Mouse (Mus musculus) lung, embryonic 14.5 days (tissue): ENCODE measurements around the gene Cnga1. TPM values are rescaled to one million over a fixed set of nuclear protein-coding genes. Genes with fewer than 3 reads are reported as not detected.

Experiments used
- ATAC-seq: fragments of 200-750 bp; cut with Nextera tagmentation; 2 replicates; pipeline ENCODE4 v1.8.0; 2017; ENCODE audit warnings: mild to moderate bottlenecking, moderate TSS enrichment, moderate library complexity; ENCODE audit not compliant: insufficient read depth
- DNase-seq: peaks from one replicate; pipeline ENCODE4 v3.0.0-alpha.2; 2015
- H3K27ac ChIP-seq: fragments of 300-500 bp; sonication (generic); 2 replicates; pipeline ENCODE4 v1.5.1; 2014; ENCODE audit warnings: low read depth, mild to moderate bottlenecking, moderate library complexity
- H3K27me3 ChIP-seq: fragments of 300-500 bp; sonication (generic); 2 replicates; pipeline ENCODE4 v1.6.1; 2014; ENCODE audit warnings: low read length, control low read depth; ENCODE audit not compliant: insufficient read depth
- H3K36me3 ChIP-seq: fragments of 300-500 bp; sonication (generic); 2 replicates; pipeline ENCODE4 v1.6.1; 2014; ENCODE audit warnings: control low read depth; ENCODE audit not compliant: insufficient read depth
- H3K4me1 ChIP-seq: fragments of 300-500 bp; sonication (generic); 2 replicates; pipeline ENCODE4 v1.6.1; 2014; ENCODE audit warnings: antibody characterized with exemption, control low read depth; ENCODE audit not compliant: insufficient read depth
- H3K4me2 ChIP-seq: fragments of 300-500 bp; sonication (generic); 2 replicates; pipeline ENCODE4 v1.6.1; 2014; ENCODE audit warnings: mild to moderate bottlenecking
- H3K4me3 ChIP-seq: fragments of 300-500 bp; sonication (generic); 2 replicates; pipeline ENCODE4 v1.5.1; 2014; ENCODE audit warnings: low read depth, low read length
- H3K9ac ChIP-seq: fragments of 300-500 bp; sonication (generic); 2 replicates; pipeline ENCODE4 v1.6.1; 2014
- H3K9me3 ChIP-seq: fragments of 300-500 bp; sonication (generic); 2 replicates; pipeline ENCODE4 v1.6.1; 2016; ENCODE audit warnings: low read depth, low read length, control low read depth
- CTCF ChIP-seq: IDR thresholded peaks from 2 replicates; pipeline ENCODE4 v1.5.1; 2016; ENCODE audit warnings: antibody characterized with exemption, low read depth
- WGBS: fragments of 180-500 bp; shearing (Covaris S2); extraction: QIAGEN DNeasy Blood & Tissue Kit; methylation state at CpG from one replicate; pipeline ENCODE4 v1.1.7; 2014; 5-methylcytosine and 5-hydroxymethylcytosine counted together
- polyA plus RNA-seq: library from polyadenylated mRNA; unstranded; fragments of >200 nt; fragmentation: Nextera tagmentation; extraction: Ambion mirVana; gene quantifications from 2 replicates; pipeline ENCODE4 v1.2.1, GENCODE M21; 2014

The Cnga1 gene
- polyA plus RNA-seq, result not detected in 2 replicates

DNA sequence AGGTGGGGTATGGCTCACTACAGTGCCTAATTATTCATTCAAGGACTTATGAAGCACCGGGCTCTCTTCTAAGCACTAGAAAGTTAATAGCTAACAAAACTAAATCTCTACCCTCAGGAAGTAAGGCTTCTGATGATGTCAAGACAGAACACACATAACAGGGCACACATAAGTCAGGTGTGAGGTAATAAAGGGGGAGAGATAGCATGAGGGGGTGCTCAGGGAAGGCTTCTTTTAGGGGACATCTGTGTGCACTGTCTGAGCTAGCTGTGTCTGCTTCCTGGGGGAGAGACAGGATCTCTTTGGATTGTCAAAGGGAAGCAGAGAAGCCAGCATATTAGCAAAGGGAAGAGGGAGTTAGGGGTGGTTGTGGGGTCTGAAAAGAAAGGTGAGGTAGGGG, at the start of gene Cnga1:
Gene Cnga1 (minus strand): TSS at position 101 of the 400 bp plus-strand sequence.
- WGBS, result 58% methylated on average over 1 of the region's 1 CpGs
- Histone ChIP-seq H3K27ac (no peak within 1 kb of the TSS), H3K36me3 (no peaks in the 10 kb centered on the region), H3K4me1 (no peaks in the 10 kb centered on the region), H3K4me3 (no peak within 1 kb of the TSS), H3K9me3 (no peaks in the 10 kb centered on the region), H3K27me3 (peaks cover 10% of the 10 kb centered on the region; the same call in 1 of the 2 replicates), H3K4me2 (no peak within 1 kb of the TSS), H3K9ac (no peak within 1 kb of the TSS)
- ATAC-seq (no peak), DNase-seq (no peak)
- TF ChIP-seq CTCF, result no peak

DNA sequence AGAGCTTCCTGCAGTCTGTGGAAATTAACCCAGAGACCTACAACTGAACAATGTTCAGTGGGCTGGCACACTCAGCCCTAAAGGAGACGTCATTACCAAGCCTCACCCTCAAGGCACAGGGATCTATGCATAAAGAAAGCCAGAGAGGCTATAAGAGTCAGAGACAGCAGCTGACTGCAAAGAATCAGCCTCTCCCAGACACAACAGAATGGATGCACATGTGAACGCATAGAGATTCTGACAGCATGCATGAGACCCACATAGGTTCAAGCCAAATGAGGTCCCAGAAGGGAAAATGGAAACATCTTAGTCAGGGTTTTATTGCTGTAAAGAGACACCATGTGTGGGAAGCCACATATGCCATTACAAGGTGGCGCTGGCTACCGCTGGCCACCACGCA, 46.4 kb upstream of the Cnga1 start:
- no peak for TF ChIP-seq CTCF
- H3K9ac ChIP-seq, result no peak overlapping the region
- no peak overlapping the region for H3K4me3 ChIP-seq
- ATAC-seq (no peak), DNase-seq (no peak)
- no peaks in the 10 kb centered on the region for H3K27me3 ChIP-seq
- no peak overlapping the region for H3K4me2 ChIP-seq
- no peak overlapping the region for H3K27ac ChIP-seq
- no peaks in the 10 kb centered on the region for H3K9me3 ChIP-seq
- no peaks in the 10 kb centered on the region for H3K4me1 ChIP-seq
- WGBS, result 92% methylated on average over 5 of the region's 5 CpGs
- no peaks in the 10 kb centered on the region for H3K36me3 ChIP-seq

DNA sequence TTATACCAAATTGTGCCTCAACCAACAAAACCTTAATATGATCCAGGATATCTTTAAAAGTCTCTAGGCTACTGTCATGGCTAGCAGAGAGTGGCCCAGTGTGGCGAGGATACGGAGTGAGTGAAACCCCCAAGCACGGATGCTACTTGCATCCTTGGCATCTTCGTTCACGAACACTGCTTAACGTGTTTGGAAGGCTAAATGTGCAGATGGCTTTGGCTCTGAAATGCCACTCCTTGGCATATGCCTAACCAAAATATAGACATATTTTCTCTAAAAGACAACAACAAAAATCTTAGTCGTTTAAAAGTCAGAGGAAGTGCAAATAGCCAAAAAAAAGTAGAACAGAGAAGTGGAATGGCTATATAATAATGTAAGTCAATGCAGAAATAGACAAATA, 45.5 kb upstream of the Cnga1 start:
- Histone ChIP-seq H3K4me2 (no peak overlapping the region), H3K36me3 (no peaks in the 10 kb centered on the region), H3K27ac (no peak overlapping the region), H3K27me3 (no peaks in the 10 kb centered on the region), H3K9ac (no peak overlapping the region), H3K4me3 (no peak overlapping the region), H3K4me1 (no peaks in the 10 kb centered on the region), H3K9me3 (no peaks in the 10 kb centered on the region)
- ATAC-seq, result no peak
- no peak for DNase-seq
- TF ChIP-seq CTCF, result no peak
- WGBS, result 90% methylated on average over 7 of the region's 7 CpGs

DNA sequence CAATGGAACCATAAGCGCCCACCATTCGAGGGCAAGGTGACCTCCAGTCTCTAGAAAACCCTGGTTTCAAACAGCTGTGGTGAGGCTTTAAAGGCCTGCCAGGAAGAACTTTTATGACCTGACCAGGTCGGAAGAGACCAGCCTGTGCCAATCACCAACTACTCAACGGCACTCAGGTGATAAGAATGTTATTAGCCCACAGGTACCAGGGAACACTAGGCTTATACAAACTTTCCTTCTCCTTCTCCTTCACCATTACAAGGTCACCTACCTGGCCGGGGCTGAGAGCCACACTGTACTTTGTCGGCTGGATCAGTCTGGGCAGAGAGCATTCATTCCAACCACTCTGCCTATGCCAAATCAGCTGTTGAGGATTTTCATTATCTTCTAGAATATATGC, 37.4 kb upstream of the Cnga1 start:
- WGBS, result 61% methylated on average over 6 of the region's 6 CpGs
- no peak overlapping the region for H3K9ac ChIP-seq
- TF ChIP-seq CTCF, result no peak
- no peak for ATAC-seq
- H3K4me3 ChIP-seq, result no peak overlapping the region
- DNase-seq, result no peak
- H3K36me3 ChIP-seq, result no peaks in the 10 kb centered on the region
- no peak overlapping the region for H3K27ac ChIP-seq
- H3K4me1 ChIP-seq, result no peaks in the 10 kb centered on the region
- no peaks in the 10 kb centered on the region for H3K27me3 ChIP-seq
- no peak overlapping the region for H3K4me2 ChIP-seq
- 0 out of 2 replicates have a peak, but pooled peaks cover 5% of the 10 kb centered on the region for H3K9me3 ChIP-seq

DNA sequence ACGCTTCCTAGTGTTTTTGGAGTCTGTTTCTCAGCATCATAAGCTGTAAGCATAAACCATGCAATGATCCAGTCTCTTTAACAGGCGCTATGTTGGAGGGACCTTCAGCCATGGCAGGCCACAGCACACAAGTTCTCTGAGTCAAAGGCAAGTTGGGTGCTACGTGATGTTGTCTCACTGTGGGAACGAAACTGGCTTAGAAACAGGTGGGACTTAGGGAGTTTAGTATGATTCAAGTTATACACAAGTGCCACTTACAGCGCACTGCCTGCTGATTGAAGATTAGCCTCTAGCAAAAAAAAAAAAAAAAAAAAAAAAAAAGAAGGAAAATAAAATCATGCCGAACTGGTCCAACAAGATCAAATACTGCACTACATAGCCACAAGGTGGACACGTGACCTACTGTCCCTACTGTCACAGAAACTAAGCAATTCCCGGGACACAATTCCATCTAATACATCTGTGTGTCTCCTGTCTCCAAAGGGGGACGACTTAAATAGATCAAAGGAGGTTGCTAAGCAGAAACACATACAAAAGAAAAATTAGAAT, 31.0 kb upstream of the Cnga1 start:
- ATAC-seq (no peak), DNase-seq (peak; percentile 31)
- no peak overlapping the region for H3K27ac ChIP-seq
- H3K4me1 ChIP-seq, result no peaks in the 10 kb centered on the region
- 63% methylated on average over 9 of the region's 9 CpGs for WGBS
- H3K27me3 ChIP-seq, result no peaks in the 10 kb centered on the region
- no peak overlapping the region for H3K9ac ChIP-seq
- no peaks in the 10 kb centered on the region for H3K9me3 ChIP-seq
- no peak for TF ChIP-seq CTCF
- H3K4me3 ChIP-seq, result no peak overlapping the region
- H3K4me2 ChIP-seq, result no peak overlapping the region
- H3K36me3 ChIP-seq, result no peaks in the 10 kb centered on the region

DNA sequence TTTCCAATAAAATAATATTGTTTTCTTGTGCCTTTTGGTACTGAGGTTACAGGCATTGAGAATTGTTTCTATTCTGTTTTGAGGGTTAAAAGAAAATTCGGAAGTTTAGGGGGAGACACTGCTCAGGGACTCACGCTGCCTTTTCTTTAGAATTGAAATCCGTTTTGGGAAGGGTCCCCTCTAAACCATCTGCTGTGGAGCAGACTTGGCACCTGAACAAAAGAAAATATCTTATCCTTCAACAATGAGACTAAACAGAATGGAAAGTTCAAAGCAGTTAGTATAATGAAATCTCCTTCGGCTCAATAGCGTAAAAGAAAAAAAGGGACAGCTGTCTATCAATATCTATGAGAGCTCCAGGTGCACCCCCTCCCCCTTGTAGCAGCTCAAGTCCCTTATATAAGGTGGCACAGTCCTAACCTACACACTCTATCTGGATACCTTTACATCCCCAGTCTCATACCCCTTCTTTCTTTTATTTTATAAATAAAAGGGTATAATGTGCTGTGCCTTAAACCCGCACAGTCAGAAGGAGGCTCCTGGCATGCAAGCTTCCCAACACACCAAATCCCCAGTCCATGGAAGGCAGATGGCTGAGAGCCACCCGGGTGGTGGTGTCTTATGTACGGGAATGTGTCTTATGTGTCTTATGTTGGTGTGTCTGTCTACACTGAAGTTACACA, 27.1 kb upstream of the Cnga1 start:
- no peak overlapping the region for H3K27ac ChIP-seq
- no peak overlapping the region for H3K4me3 ChIP-seq
- no peak overlapping the region for H3K9ac ChIP-seq
- TF ChIP-seq CTCF, result no peak
- H3K36me3 ChIP-seq, result no peaks in the 10 kb centered on the region
- H3K27me3 ChIP-seq, result no peaks in the 10 kb centered on the region
- no peaks in the 10 kb centered on the region for H3K4me1 ChIP-seq
- ATAC-seq (no peak), DNase-seq (no peak)
- no peak overlapping the region for H3K4me2 ChIP-seq
- 59% methylated on average over 8 of the region's 8 CpGs for WGBS
- H3K9me3 ChIP-seq, result no peaks in the 10 kb centered on the region

DNA sequence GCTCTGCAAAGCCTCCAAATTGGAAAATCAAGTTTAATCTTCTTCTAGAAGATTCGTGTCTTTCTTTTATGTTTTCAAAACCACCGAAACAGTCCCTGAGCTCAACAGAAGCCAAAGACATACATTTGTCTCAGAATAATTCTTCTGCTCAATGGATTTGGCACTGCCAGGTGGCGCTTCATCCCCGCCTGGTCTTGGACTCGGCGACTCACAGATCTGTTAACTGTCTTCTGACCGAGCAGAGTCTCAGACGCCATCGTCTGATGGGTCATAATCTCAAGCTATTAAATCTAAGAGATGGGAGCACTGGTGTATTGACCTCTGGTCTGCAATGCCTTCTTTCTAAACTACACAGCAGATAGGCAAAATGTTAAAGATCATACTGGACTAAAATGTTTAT, 24.3 kb upstream of the Cnga1 start:
- ATAC-seq (no peak), DNase-seq (no peak)
- H3K4me3 ChIP-seq, result no peak overlapping the region
- H3K9ac ChIP-seq, result no peak overlapping the region
- H3K27me3 ChIP-seq, result no peaks in the 10 kb centered on the region
- TF ChIP-seq CTCF, result no peak
- no peaks in the 10 kb centered on the region for H3K4me1 ChIP-seq
- WGBS, result 75% methylated on average over 9 of the region's 9 CpGs
- H3K9me3 ChIP-seq, result no peaks in the 10 kb centered on the region
- H3K4me2 ChIP-seq, result no peak overlapping the region
- no peak overlapping the region for H3K27ac ChIP-seq
- no peaks in the 10 kb centered on the region for H3K36me3 ChIP-seq
